Mouse (Mus musculus): ENCODE data around the gene Tgfbr3l. TPM values are rescaled to one million over a fixed set of nuclear protein-coding genes. Genes with fewer than 3 reads are reported as not detected.

Gene Tgfbr3l
- polyA plus RNA-seq, 1 experiment: 56.4 TPM

DNA sequence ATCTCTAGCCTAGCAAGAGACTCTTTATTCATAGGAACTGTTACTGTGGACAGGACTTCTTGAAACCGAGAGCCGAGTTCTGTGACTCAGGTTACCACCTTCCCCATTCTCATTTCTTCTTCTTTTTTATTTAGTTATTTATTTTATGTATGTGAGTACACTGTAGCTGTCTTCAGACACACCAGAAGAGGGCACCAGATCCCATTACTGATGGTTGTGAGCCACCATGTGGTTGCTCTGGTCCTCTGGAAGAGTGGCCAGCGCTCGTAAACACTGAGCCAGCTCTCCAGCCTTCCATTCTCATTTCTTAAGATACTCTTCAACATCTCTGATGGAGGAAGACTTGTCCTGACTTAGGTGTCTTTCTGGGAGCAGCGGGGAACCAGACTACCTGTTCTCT lies 44.7 kb downstream of the Tgfbr3l start:
- H3K27me3 ChIP-seq (ENCODE audit: control insufficient read depth, insufficient read depth, low read length): no peaks in the 10 kb centered on the region
- peaks cover 77% of the 10 kb centered on the region for H3K36me3 ChIP-seq (ENCODE audit: control insufficient read depth, insufficient read depth, low read length)
- no peak overlapping the region for H3K4me3 ChIP-seq (ENCODE audit: control insufficient read depth, insufficient read depth, low read length)
- WGBS: 96% methylated on average over 5 of the region's 5 CpGs
- no peaks in the 10 kb centered on the region for H3K4me1 ChIP-seq (replicated peaks; ENCODE audit: control insufficient read depth, insufficient read depth, low read length)
- no peak for DNase-seq
- TF ChIP-seq POLR2A (IDR thresholded peaks at IDR 0.05; ENCODE audit: control insufficient read depth, extremely low read depth, insufficient read depth, low read length, poor library complexity): no peak
- no peak for TF ChIP-seq CTCF (IDR thresholded peaks at IDR 0.05; ENCODE audit: borderline replicate concordance, control insufficient read depth, extremely low read depth, insufficient read depth, low read length, poor library complexity)
- no peak overlapping the region for H3K27ac ChIP-seq (ENCODE audit: control insufficient read depth, insufficient read depth, low read length)

DNA sequence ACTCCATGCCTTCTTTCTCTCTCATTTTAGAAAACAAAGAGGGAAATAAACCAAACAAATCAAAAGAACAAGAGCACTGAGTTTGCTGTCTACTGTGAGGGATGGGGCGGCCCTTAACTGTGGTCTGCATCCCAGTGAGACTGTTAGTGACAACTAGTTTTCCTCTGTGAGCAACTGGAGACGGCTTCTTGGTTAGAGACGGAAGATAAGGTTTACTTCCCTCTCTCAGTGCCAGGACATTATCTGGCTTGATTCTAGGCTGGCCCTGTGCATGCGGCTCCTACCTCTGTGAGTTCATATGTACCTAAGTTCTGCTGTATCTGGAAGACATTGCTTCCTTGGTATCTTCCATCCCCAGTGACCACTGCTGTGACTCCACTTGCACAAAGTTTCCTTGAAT lies 49.8 kb downstream of the Tgfbr3l start:
- WGBS: 95% methylated on average over 4 of the region's 4 CpGs
- no peak overlapping the region for H3K27ac ChIP-seq (ENCODE audit: control insufficient read depth, insufficient read depth, low read length)
- no peak overlapping the region for H3K4me3 ChIP-seq (ENCODE audit: control insufficient read depth, insufficient read depth, low read length)
- H3K4me1 ChIP-seq (replicated peaks; ENCODE audit: control insufficient read depth, insufficient read depth, low read length): no peaks in the 10 kb centered on the region
- no peak for DNase-seq
- peaks cover 79% of the 10 kb centered on the region for H3K36me3 ChIP-seq (ENCODE audit: control insufficient read depth, insufficient read depth, low read length)
- no peak for TF ChIP-seq CTCF (IDR thresholded peaks at IDR 0.05; ENCODE audit: borderline replicate concordance, control insufficient read depth, extremely low read depth, insufficient read depth, low read length, poor library complexity)
- no peak for TF ChIP-seq POLR2A (IDR thresholded peaks at IDR 0.05; ENCODE audit: control insufficient read depth, extremely low read depth, insufficient read depth, low read length, poor library complexity)
- H3K27me3 ChIP-seq (ENCODE audit: control insufficient read depth, insufficient read depth, low read length): no peaks in the 10 kb centered on the region

Other genes starting within 250 kb of the Tgfbr3l start
- 8.4 and 10.0 TPM in 2 replicates for gene Cd209f, start 142.4 kb upstream of the Tgfbr3l start, polyA plus RNA-seq (2012; rRNA removed)
- 5.7 and 8.9 TPM in 2 replicates for gene Cd209g, start 114.1 kb upstream of the Tgfbr3l start, polyA plus RNA-seq (2012; rRNA removed)
- 48.3 and 64.2 TPM in 2 replicates for gene Evi5l, start 81.6 kb upstream of the Tgfbr3l start, polyA plus RNA-seq (2012; rRNA removed)
- 0.47 and 0.64 TPM in 2 replicates for gene Prr36, start 30.8 kb upstream of the Tgfbr3l start, polyA plus RNA-seq (2012; rRNA removed)
- gene Lrrc8e, start 21.4 kb upstream of the Tgfbr3l start, polyA plus RNA-seq (2012; rRNA removed): 0.59 and 0.66 TPM in 2 replicates
- 73.2 and 79.9 TPM in 2 replicates for gene Map2k7, start 9.5 kb upstream of the Tgfbr3l start, polyA plus RNA-seq (2012; rRNA removed)
- gene Gm49320, start 9.3 kb upstream of the Tgfbr3l start, polyA plus RNA-seq (2012; rRNA removed): 2.6 and 4.6 TPM in 2 replicates
- 40.8 and 45.1 TPM in 2 replicates for gene Snapc2, start 4.9 kb downstream of the Tgfbr3l start, polyA plus RNA-seq (2012; rRNA removed)
- 22.5 and 27.0 TPM in 2 replicates for gene Ctxn1, start 11.1 kb downstream of the Tgfbr3l start, polyA plus RNA-seq (2012; rRNA removed)
- gene Timm44, start 27.7 kb downstream of the Tgfbr3l start, polyA plus RNA-seq (2012; rRNA removed): 84.4 and 88.0 TPM in 2 replicates
- gene Ccl25, start 77.0 kb downstream of the Tgfbr3l start, polyA plus RNA-seq (2012; rRNA removed): 178 and 233 TPM in 2 replicates
- 43.2 and 70.4 TPM in 2 replicates for gene Elavl1, start 77.2 kb downstream of the Tgfbr3l start, polyA plus RNA-seq (2012; rRNA removed)
- gene Cers4, start 244.8 kb downstream of the Tgfbr3l start, polyA plus RNA-seq (2012; rRNA removed): 47.3 and 62.1 TPM in 2 replicates

Data from thymus, adult 2 months (tissue).